Mouse (Mus musculus): Measurements from ENCODE around the gene Cdc34. TPM values are rescaled to one million over a fixed set of nuclear protein-coding genes. Genes with fewer than 3 reads are reported as not detected.

Cdc34 gene
- polyA plus RNA-seq, 1 experiment from 2014 or later: 88.0 TPM

GRCm38 (mm10) chr10:79705951-79706350 is 24.0 kb downstream of the Cdc34 start:
- no peaks in the 10 kb centered on the region for H3K27me3 ChIP-seq (replicated peaks; ENCODE audit: control insufficient read depth, insufficient read depth, low read length)
- H3K4me3 ChIP-seq (ENCODE audit: low read depth, low read length): peak overlapping the region; percentile 85; the same call in 1 of the 2 replicates
- ATAC-seq: no peak
- H3K4me2 ChIP-seq (replicated peaks; ENCODE audit: low read depth): peak overlapping the region; percentile 79
- H3K9ac ChIP-seq (ENCODE audit: low read depth, low read length): peak overlapping the region; percentile 26; the same call in 1 of the 2 replicates
- WGBS: 63% methylated on average over 5 of the region's 5 CpGs
- H3K9me3 ChIP-seq (ENCODE audit: control insufficient read depth): no peaks in the 10 kb centered on the region
- TF ChIP-seq CTCF (IDR thresholded peaks at IDR 0.05; ENCODE audit: low read depth): no peak
- H3K27ac ChIP-seq (ENCODE audit: low read depth, low read length): no peak overlapping the region; the same call in 1 of the 2 replicates
- H3K4me1 ChIP-seq (replicated peaks; ENCODE audit: control insufficient read depth, insufficient read depth, low read length): peaks cover 10% of the 10 kb centered on the region
- peaks cover 28% of the 10 kb centered on the region for H3K36me3 ChIP-seq (ENCODE audit: control insufficient read depth, insufficient read depth)

DNA sequence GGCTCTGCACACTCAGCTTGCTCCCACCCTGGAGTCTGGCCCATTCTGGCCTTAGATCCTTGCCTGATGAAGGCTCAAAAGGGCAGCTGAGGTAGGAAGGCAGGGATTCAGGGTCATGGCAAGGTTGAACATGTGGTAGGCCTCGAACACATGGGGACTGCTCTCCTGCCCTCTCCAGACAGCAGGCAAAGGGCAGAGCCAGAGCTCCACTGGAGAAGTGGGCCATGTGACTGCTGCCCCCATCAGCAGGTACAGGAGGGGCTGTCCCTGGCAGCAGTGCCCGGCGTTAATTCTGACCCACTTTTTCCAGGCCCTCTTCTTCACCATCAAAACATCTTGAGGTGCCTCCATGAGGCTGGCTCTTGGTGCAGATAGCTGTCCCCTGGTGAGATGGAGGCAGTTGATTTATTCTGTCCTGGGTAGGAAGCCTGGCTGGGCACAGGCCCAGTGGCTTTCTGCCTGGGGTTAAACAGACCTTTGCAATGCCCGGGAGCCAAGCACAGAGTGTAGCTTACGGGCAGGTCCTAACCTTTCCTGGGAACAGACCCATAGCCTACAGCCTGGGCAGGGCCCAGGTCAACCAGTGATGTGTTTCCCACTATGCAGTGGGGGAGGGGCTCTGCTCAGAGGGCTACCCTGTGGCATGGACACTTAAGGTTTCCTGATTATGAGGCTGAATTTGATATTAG is 24.6 kb downstream of the Cdc34 start:
- peaks cover 7% of the 10 kb centered on the region for H3K4me1 ChIP-seq (replicated peaks; ENCODE audit: control insufficient read depth, insufficient read depth, low read length)
- no peaks in the 10 kb centered on the region for H3K27me3 ChIP-seq (replicated peaks; ENCODE audit: control insufficient read depth, insufficient read depth, low read length)
- WGBS: 71% methylated on average over 5 of the region's 5 CpGs
- peak overlapping the region; percentile 50 for H3K27ac ChIP-seq (ENCODE audit: low read depth, low read length)
- peaks cover 34% of the 10 kb centered on the region for H3K36me3 ChIP-seq (ENCODE audit: control insufficient read depth, insufficient read depth)
- no peak overlapping the region for H3K4me3 ChIP-seq (ENCODE audit: low read depth, low read length)
- H3K4me2 ChIP-seq (replicated peaks; ENCODE audit: low read depth): peak overlapping the region; percentile 79
- H3K9me3 ChIP-seq (ENCODE audit: control insufficient read depth): no peaks in the 10 kb centered on the region
- TF ChIP-seq CTCF (IDR thresholded peaks at IDR 0.05; ENCODE audit: low read depth): no peak
- ATAC-seq: no peak
- H3K9ac ChIP-seq (ENCODE audit: low read depth, low read length): 0 out of 2 replicates have a peak overlapping the region, but pooled peaks have one; percentile 26

DNA sequence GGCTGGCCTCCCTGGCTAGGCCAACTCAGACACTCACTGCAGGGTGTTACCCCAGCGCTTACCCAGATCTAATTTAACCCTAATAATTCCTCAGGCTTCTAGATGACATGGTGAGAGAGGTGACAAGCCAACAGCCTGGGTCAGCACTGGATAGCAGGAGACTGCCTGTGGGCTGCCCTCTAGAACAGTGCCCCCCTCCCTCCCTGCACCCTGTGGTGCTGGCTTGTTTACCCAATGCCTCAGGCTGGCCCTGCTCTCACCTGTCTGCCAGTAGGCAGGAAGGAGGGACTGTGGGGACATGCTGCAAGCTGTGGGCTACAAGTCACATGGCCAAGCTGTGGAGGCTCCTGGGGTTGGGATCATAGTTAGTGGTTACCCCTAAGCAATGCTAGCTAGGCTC is 25.2 kb downstream of the Cdc34 start:
- H3K4me3 ChIP-seq (ENCODE audit: low read depth, low read length): no peak overlapping the region
- H3K4me2 ChIP-seq (replicated peaks; ENCODE audit: low read depth): no peak overlapping the region
- H3K27ac ChIP-seq (ENCODE audit: low read depth, low read length): peak overlapping the region; percentile 50
- H3K9me3 ChIP-seq (ENCODE audit: control insufficient read depth): no peaks in the 10 kb centered on the region
- no peak for TF ChIP-seq CTCF (IDR thresholded peaks at IDR 0.05; ENCODE audit: low read depth)
- WGBS: 65% methylated on average over 1 of the region's 1 CpGs
- peaks cover 7% of the 10 kb centered on the region for H3K4me1 ChIP-seq (replicated peaks; ENCODE audit: control insufficient read depth, insufficient read depth, low read length)
- H3K9ac ChIP-seq (ENCODE audit: low read depth, low read length): no peak overlapping the region
- no peaks in the 10 kb centered on the region for H3K27me3 ChIP-seq (replicated peaks; ENCODE audit: control insufficient read depth, insufficient read depth, low read length)
- no peak for ATAC-seq
- peaks cover 38% of the 10 kb centered on the region for H3K36me3 ChIP-seq (ENCODE audit: control insufficient read depth, insufficient read depth)

- ATAC-seq: peak; percentile 11; the same call in 1 of the 2 replicates
- peaks cover 7% of the 10 kb centered on the region for H3K4me1 ChIP-seq (replicated peaks; ENCODE audit: control insufficient read depth, insufficient read depth, low read length)
- H3K9ac ChIP-seq (ENCODE audit: low read depth, low read length): no peak overlapping the region
- H3K27ac ChIP-seq (ENCODE audit: low read depth, low read length): peak overlapping the region; percentile 50; the same call in 1 of the 2 replicates
- no peaks in the 10 kb centered on the region for H3K9me3 ChIP-seq (ENCODE audit: control insufficient read depth)
- no peak overlapping the region for H3K4me2 ChIP-seq (replicated peaks; ENCODE audit: low read depth)
- no peak overlapping the region for H3K4me3 ChIP-seq (ENCODE audit: low read depth, low read length)
- H3K27me3 ChIP-seq (replicated peaks; ENCODE audit: control insufficient read depth, insufficient read depth, low read length): no peaks in the 10 kb centered on the region
- H3K36me3 ChIP-seq (ENCODE audit: control insufficient read depth, insufficient read depth): peaks cover 38% of the 10 kb centered on the region
- TF ChIP-seq CTCF (IDR thresholded peaks at IDR 0.05; ENCODE audit: low read depth): no peak
- WGBS: 37% methylated on average over 4 of the region's 4 CpGs
Observed at GRCm38 (mm10) chr10:79707759-79708158, 25.8 kb downstream of the Cdc34 start.

- Histone ChIP-seq H3K36me3 (ENCODE audit: control insufficient read depth, insufficient read depth) (peaks cover 38% of the 10 kb centered on the region), H3K27ac (ENCODE audit: low read depth, low read length) (no peak overlapping the region), H3K9ac (ENCODE audit: low read depth, low read length) (no peak overlapping the region), H3K27me3 (replicated peaks; ENCODE audit: control insufficient read depth, insufficient read depth, low read length) (no peaks in the 10 kb centered on the region), H3K4me2 (replicated peaks; ENCODE audit: low read depth) (no peak overlapping the region), H3K4me1 (replicated peaks; ENCODE audit: control insufficient read depth, insufficient read depth, low read length) (peaks cover 7% of the 10 kb centered on the region), H3K9me3 (ENCODE audit: control insufficient read depth) (no peaks in the 10 kb centered on the region), H3K4me3 (ENCODE audit: low read depth, low read length) (no peak overlapping the region)
- WGBS: 84% methylated on average over 20 of the region's 21 CpGs
- TF ChIP-seq CTCF (IDR thresholded peaks at IDR 0.05; ENCODE audit: low read depth): no peak
- no peak for ATAC-seq
Observed at GRCm38 (mm10) chr10:79708668-79709067, 26.7 kb downstream of the Cdc34 start.

GRCm38 (mm10) chr10:79709307-79709706 is 27.3 kb downstream of the Cdc34 start:
- H3K9ac ChIP-seq (ENCODE audit: low read depth, low read length): no peak overlapping the region
- 47% methylated on average over 7 of the region's 7 CpGs for WGBS
- no peak overlapping the region for H3K27ac ChIP-seq (ENCODE audit: low read depth, low read length)
- H3K9me3 ChIP-seq (ENCODE audit: control insufficient read depth): no peaks in the 10 kb centered on the region
- no peak overlapping the region for H3K4me3 ChIP-seq (ENCODE audit: low read depth, low read length)
- H3K27me3 ChIP-seq (replicated peaks; ENCODE audit: control insufficient read depth, insufficient read depth, low read length): no peaks in the 10 kb centered on the region
- TF ChIP-seq CTCF (IDR thresholded peaks at IDR 0.05; ENCODE audit: low read depth): no peak
- H3K4me1 ChIP-seq (replicated peaks; ENCODE audit: control insufficient read depth, insufficient read depth, low read length): peaks cover 7% of the 10 kb centered on the region
- no peak for ATAC-seq
- peaks cover 38% of the 10 kb centered on the region for H3K36me3 ChIP-seq (ENCODE audit: control insufficient read depth, insufficient read depth)
- no peak overlapping the region for H3K4me2 ChIP-seq (replicated peaks; ENCODE audit: low read depth)

Data from intestine, postnatal 0 days (tissue).